Mouse (Mus musculus): ENCODE measurements around the gene Gm5134.
A peak's percentile ranks its signal among the peaks of the same experiment; 100 is the strongest.

Gene Gm5134

GRCm38 (mm10) chr10:75954381-75954811, at the start of gene Gm5134:
TSS of gene Gm5134 (plus strand) at chr10:75954514.
- DNase-seq (ENCODE audit: low read depth, low spot score) = peak; percentile 71

GRCm38 (mm10) chr10:75906882-75907281, 47.4 kb upstream of the Gm5134 start:
- no peak for DNase-seq (ENCODE audit: low read depth, low spot score)

- no peak for DNase-seq (ENCODE audit: low read depth, low spot score)
Observed at GRCm38 (mm10) chr10:75910698-75911097, 43.6 kb upstream of the Gm5134 start.

GRCm38 (mm10) chr10:75913013-75913589, 41.2 kb upstream of the Gm5134 start:
- no peak for DNase-seq (ENCODE audit: low read depth, low spot score)

- DNase-seq (ENCODE audit: low read depth, low spot score) = no peak
Observed at GRCm38 (mm10) chr10:75915557-75915956, 38.8 kb upstream of the Gm5134 start.

GRCm38 (mm10) chr10:75916840-75917239, 37.5 kb upstream of the Gm5134 start:
- no peak for DNase-seq (ENCODE audit: low read depth, low spot score)

- DNase-seq (ENCODE audit: low read depth, low spot score) = no peak
Observed at GRCm38 (mm10) chr10:75919026-75919425, 35.3 kb upstream of the Gm5134 start.

GRCm38 (mm10) chr10:75921026-75921725, 33.1 kb upstream of the Gm5134 start, which contains the start of gene Smarcb1:
TSS of gene Smarcb1 (minus strand) at chr10:75921617.
- peak; percentile 94 for DNase-seq (ENCODE audit: low read depth, low spot score)

- DNase-seq (ENCODE audit: low read depth, low spot score) = no peak
Observed at GRCm38 (mm10) chr10:75921726-75922560, 32.4 kb upstream of the Gm5134 start.

- DNase-seq (ENCODE audit: low read depth, low spot score) = no peak
Observed at GRCm38 (mm10) chr10:75924324-75924723, 30.0 kb upstream of the Gm5134 start.

GRCm38 (mm10) chr10:75926396-75926795, 27.9 kb upstream of the Gm5134 start:
- DNase-seq (ENCODE audit: low read depth, low spot score) = no peak

- no peak for DNase-seq (ENCODE audit: low read depth, low spot score)
Observed at GRCm38 (mm10) chr10:75930304-75930703, 24.0 kb upstream of the Gm5134 start.

GRCm38 (mm10) chr10:75931311-75931710, 23.0 kb upstream of the Gm5134 start:
- DNase-seq (ENCODE audit: low read depth, low spot score) = no peak

GRCm38 (mm10) chr10:75932081-75932678, 22.1 kb upstream of the Gm5134 start:
- peak; percentile 86 for DNase-seq (ENCODE audit: low read depth, low spot score)

GRCm38 (mm10) chr10:75932891-75933290, 21.4 kb upstream of the Gm5134 start, which contains the start of gene Chchd10:
TSS of gene Chchd10 (plus strand) at chr10:75933130.
- peak; percentile 52 for DNase-seq (ENCODE audit: low read depth, low spot score)

GRCm38 (mm10) chr10:75934991-75935390, 19.3 kb upstream of the Gm5134 start:
- DNase-seq (ENCODE audit: low read depth, low spot score) = no peak

- peak; percentile 95 for DNase-seq (ENCODE audit: low read depth, low spot score)
Observed at GRCm38 (mm10) chr10:75935680-75936541, 18.4 kb upstream of the Gm5134 start, which contains the start of gene Mmp11. TSS of gene Mmp11 (minus strand) at chr10:75936496.

- peak; percentile 83 for DNase-seq (ENCODE audit: low read depth, low spot score)
Observed at GRCm38 (mm10) chr10:75936909-75937667, 17.2 kb upstream of the Gm5134 start.

GRCm38 (mm10) chr10:75937851-75938643, 16.3 kb upstream of the Gm5134 start:
- DNase-seq (ENCODE audit: low read depth, low spot score) = peak; percentile 99

Data from R1 (cell line).